Mouse (Mus musculus) B cell, adult 2 months (primary cell): ENCODE results near the gene Phf6.
A peak's percentile ranks its signal among the peaks of the same experiment; 100 is the strongest.
"Not testable (repeated sequence)": the region's sequence is repeated elsewhere in the genome, so short reads cannot be mapped to it uniquely, and the experiment has no call there.

Experiments
- DNase-seq, 2 experiments: peaks; one replicate each; pipeline ENCODE4 v3.0.0; 2022

Gene Phf6

DNA sequence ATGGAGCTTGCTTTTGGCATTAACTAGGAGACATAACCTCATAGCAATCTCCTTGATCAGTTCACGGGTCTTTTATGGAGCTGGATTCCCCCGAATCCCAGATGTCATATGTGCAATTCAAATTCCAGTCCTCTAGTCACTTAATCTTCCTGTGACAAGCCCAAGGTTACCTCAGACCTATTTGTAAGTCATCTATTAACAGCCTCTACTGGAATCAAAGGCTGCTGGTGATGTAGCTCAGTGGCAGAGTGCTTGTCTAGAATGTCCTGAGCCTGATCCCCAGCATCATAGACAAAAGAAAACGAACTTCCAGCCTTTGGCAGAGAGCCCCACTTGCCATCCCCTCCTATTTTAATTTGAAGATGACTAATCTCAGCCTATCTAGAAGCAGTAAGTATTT is 69.3 kb downstream of the Phf6 start:
- DNase-seq = no peak

GRCm38 (mm10) chrX:52987905-52988783 is 76.1 kb downstream of the Phf6 start, which contains the start of gene Hprt:
Gene Hprt (plus strand): TSS chrX:52988137.
- peak; percentile 87 to 92 for DNase-seq

GRCm38 (mm10) chrX:52994726-52995125 is 82.7 kb downstream of the Phf6 start:
- not testable (repeated sequence) for DNase-seq

DNA sequence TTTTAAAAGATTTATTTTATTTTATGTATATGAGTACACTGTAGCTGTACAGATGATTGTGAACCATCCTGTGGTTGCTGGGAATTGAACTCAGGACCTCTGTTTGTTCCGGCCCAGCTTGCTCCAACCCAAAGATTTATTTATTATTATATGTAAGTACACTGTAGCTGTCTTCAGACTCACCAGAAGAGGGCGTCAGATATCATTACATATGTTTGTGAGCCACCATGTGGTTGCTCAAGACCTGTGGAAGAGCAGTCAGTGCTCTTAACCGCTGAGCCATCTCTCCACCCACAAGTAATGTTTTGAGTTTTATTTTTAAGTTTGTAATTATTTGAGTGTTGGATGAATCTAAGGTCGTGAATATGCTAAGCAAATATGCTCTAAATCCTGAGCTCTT is 92.8 kb downstream of the Phf6 start:
- peak in 1 of 2 experiments; percentile 16 for DNase-seq

DNA sequence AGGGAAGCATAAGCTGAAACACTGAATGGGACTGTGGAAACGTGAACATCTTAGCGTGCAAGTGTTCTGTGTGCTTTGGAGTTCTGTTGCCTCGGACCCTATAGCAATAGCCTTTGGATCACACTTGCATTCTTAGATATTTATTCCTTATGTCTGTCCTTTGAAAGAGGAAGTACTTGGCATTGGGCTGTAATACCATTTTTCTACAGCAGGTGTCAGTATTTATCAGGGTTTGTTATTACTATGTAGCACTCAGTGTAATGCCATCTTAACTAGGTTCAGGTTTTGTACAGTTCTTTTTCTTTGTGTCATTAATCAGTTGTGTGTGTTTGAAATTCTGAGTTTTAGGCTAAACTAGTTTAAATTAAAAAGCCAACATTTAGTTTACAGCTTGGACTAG is 94.0 kb downstream of the Phf6 start:
- DNase-seq = peak; percentile 49 to 52
